Mouse (Mus musculus): ENCODE data around the gene S100pbp. TPM values are rescaled to one million over a fixed set of nuclear protein-coding genes. Genes with fewer than 3 reads are reported as not detected.
A peak's percentile ranks its signal among the peaks of the same experiment; 100 is the strongest.

Gene S100pbp
- polyA plus RNA-seq, 1 experiment from 2014 or later = 20.7 TPM

DNA sequence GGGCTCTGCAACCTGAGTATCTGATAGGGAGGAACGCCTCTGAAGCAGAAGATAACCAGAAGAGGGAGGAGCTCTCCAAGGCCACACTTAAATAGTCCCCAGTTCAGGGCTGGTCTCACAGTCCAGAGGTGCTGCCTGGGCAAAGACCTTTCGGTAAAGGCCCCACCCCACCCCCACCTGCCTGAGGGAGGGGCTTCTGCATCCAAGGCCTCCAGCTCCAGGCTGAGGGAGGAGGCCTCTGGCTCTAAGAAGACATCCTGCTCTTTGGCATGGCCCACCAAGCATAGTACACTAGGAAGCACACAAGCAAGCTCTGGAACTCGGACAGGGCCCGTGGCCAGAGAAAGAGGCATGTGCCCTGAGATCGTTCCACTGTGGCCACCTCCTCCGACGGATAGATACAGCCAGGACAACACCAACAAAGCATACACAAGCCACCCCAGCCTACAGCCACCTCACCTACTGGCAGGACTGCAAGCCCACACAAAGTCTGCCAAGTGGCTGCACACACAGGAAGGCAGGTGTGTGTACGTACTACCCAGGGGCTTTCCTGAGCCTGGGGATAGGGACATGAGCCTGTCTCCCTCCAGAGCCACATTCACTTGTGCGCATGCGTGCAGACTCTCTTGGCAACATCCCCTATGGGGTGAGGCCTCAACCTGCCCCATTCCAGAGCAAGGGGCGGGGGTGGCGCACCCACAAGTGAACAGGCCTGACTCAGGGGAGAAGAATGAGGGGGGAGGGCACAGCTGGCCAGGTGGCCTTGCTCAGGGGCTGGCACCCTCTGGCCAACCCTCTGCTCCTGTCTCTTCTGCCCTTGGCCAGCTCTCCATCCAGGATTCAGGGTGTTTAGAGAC lies 42.3 kb upstream of the S100pbp start:
- Histone ChIP-seq H3K27me3 (ENCODE audit: control insufficient read depth, insufficient read depth, low read length) (peaks cover 2% of the 10 kb centered on the region; the same call in 1 of the 2 replicates), H3K36me3 (ENCODE audit: control insufficient read depth, insufficient read depth, low read length) (no peaks in the 10 kb centered on the region), H3K9ac (ENCODE audit: low read depth, low read length) (no peak overlapping the region), H3K27ac (ENCODE audit: low read depth, low read length) (no peak overlapping the region), H3K4me3 (ENCODE audit: low read depth, low read length) (no peak overlapping the region), H3K4me1 (replicated peaks; ENCODE audit: control insufficient read depth, insufficient read depth, low read length) (peaks cover 11% of the 10 kb centered on the region), H3K4me2 (replicated peaks; ENCODE audit: low read depth, low read length) (no peak overlapping the region), H3K9me3 (ENCODE audit: control insufficient read depth, low read length) (no peaks in the 10 kb centered on the region)
- 66% methylated on average over 12 of the region's 12 CpGs for WGBS
- ATAC-seq (ENCODE audit: low FRiP score) = no peak
- DNase-seq (ENCODE audit: low spot score) = no peak

DNA sequence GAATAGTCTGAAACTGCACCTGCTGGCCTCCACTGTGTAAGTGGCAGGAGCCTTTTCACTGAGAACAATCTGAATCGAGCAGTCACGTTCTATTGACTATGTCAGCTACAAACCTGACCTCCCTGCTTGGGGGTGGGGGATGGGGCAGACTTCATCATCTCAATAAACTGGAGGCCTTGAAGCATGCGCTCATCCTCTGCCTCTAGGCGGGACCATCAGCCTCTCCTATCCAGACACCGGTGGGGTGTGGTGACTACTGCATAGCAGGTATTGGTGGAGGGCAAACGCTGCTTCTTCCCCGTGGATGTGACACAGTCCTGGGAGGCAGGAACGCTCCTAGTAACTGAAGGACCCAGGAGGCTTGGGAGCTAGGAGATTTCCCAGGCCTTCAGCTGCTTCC lies 41.4 kb upstream of the S100pbp start:
- ATAC-seq (ENCODE audit: low FRiP score) = no peak
- H3K4me1 ChIP-seq (replicated peaks; ENCODE audit: control insufficient read depth, insufficient read depth, low read length) = peaks cover 19% of the 10 kb centered on the region
- H3K9ac ChIP-seq (ENCODE audit: low read depth, low read length) = no peak overlapping the region

DNA sequence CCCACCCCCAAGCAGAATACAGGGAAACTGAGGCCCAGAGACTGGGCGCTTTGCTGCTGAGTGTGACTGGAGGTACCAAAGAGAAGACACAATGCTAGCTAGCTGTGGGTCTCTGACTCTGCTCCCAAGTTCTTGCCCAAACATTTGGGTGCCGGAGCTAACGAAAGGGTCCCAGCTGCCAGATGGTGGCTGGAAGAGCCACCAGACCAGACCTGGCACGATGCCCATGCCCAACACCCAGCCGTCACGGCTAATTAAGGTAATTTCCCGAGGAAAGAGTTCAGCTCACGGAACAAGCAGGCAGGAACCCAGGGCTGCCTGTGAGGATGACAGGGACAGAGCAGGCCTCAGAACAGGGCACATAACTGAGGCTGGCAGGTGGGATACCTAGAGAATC lies 38.5 kb upstream of the S100pbp start:
- Histone ChIP-seq H3K27ac (ENCODE audit: low read depth, low read length) (no peak overlapping the region), H3K4me1 (replicated peaks; ENCODE audit: control insufficient read depth, insufficient read depth, low read length) (peaks cover 27% of the 10 kb centered on the region), H3K4me3 (ENCODE audit: low read depth, low read length) (peak overlapping the region; percentile 35), H3K9me3 (ENCODE audit: control insufficient read depth, low read length) (no peaks in the 10 kb centered on the region), H3K27me3 (ENCODE audit: control insufficient read depth, insufficient read depth, low read length) (peaks cover 4% of the 10 kb centered on the region; the same call in 1 of the 2 replicates), H3K4me2 (replicated peaks; ENCODE audit: low read depth, low read length) (peak overlapping the region; percentile 40; the same call in 1 of the 2 replicates), H3K36me3 (ENCODE audit: control insufficient read depth, insufficient read depth, low read length) (no peaks in the 10 kb centered on the region), H3K9ac (ENCODE audit: low read depth, low read length) (peak overlapping the region; percentile 70)
- WGBS = 34% methylated on average over 8 of the region's 8 CpGs
- no peak for ATAC-seq (ENCODE audit: low FRiP score)
- DNase-seq (ENCODE audit: low spot score) = no peak

More for the DNA sequence above, 41.4 kb upstream of the S100pbp start:
- DNase-seq (ENCODE audit: low spot score) = no peak
- Histone ChIP-seq H3K27ac (ENCODE audit: low read depth, low read length) (no peak overlapping the region), H3K4me2 (replicated peaks; ENCODE audit: low read depth, low read length) (no peak overlapping the region), H3K36me3 (ENCODE audit: control insufficient read depth, insufficient read depth, low read length) (no peaks in the 10 kb centered on the region), H3K27me3 (ENCODE audit: control insufficient read depth, insufficient read depth, low read length) (peaks cover 2% of the 10 kb centered on the region; the same call in 1 of the 2 replicates), H3K9me3 (ENCODE audit: control insufficient read depth, low read length) (no peaks in the 10 kb centered on the region), H3K4me3 (ENCODE audit: low read depth, low read length) (no peak overlapping the region)
- WGBS = 61% methylated on average over 8 of the region's 8 CpGs

DNA sequence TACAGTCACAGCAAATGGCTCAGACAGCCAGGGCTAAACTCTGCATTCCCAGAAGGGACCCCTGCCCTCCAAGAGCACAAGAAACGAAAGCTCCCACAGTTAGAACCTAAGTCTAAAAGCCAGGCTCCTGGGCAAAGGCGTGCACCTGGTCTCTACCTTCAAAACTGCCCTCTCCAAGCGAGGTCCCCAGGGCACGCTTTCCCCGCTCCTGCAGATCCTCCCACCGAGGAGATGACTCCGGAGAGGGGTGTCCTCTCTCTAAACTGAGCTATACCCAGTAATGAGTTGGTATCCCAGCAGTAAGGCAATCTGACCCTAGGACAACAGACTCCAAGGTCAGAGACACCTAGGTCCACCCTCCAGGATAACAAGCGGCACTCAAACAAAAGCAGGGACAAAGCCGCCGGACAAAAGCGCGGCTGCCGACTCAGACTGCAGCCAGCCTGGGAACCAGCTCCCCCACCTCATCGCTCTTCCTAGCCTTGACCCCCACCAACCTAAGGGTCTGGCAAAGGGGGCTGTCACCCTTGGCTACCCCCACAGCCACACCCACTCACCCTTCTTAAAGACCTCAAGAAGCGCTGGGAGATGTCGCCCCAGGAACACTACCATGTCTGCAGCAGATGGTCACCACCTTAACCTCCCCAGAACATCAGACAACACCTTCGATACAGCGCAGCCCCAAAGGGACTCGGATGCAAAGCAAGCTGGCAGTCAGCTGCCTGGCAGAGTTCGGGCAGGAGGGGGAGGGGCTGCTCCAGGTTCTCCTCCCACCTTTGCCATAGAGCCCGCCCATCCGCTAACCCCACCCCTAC lies 37.9 kb upstream of the S100pbp start:
- no peaks in the 10 kb centered on the region for H3K9me3 ChIP-seq (ENCODE audit: control insufficient read depth, low read length)
- peak overlapping the region; percentile 70 for H3K9ac ChIP-seq (ENCODE audit: low read depth, low read length)
- peak overlapping the region; percentile 35 for H3K4me3 ChIP-seq (ENCODE audit: low read depth, low read length)
- no peak for DNase-seq (ENCODE audit: low spot score)
- H3K36me3 ChIP-seq (ENCODE audit: control insufficient read depth, insufficient read depth, low read length) = no peaks in the 10 kb centered on the region
- peaks cover 29% of the 10 kb centered on the region for H3K4me1 ChIP-seq (replicated peaks; ENCODE audit: control insufficient read depth, insufficient read depth, low read length)
- peak overlapping the region; percentile 52 for H3K27ac ChIP-seq (ENCODE audit: low read depth, low read length)
- peaks cover 4% of the 10 kb centered on the region; the same call in 1 of the 2 replicates for H3K27me3 ChIP-seq (ENCODE audit: control insufficient read depth, insufficient read depth, low read length)
- H3K4me2 ChIP-seq (replicated peaks; ENCODE audit: low read depth, low read length) = peak overlapping the region; percentile 40
- WGBS = 10% methylated on average over 22 of the region's 22 CpGs
- no peak for ATAC-seq (ENCODE audit: low FRiP score)

DNA sequence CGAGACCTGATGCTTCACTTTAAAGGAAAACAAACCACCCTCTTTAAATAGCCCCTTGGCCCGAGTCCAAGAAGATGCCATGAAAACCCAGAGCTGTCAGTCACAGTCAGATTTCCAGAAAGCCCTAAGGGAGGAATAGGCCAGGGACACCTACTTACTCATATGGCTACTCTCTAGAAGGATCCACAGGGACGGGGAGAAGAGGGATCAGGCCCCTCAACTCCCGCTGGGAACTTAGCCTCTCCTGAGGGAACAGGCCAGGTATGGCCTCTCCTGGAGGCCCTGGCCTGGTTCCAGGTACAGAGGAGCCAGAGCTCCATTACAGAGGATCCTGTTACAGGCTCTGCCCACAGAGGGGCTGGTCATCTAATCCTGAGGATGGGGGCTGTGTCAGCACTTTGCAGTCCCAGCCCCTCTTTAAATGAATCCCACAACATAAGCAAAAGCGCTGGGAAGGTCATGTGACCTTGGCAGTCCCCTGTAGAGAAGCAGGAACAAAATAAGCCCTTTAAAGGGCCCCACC lies 37.0 kb upstream of the S100pbp start:
- ATAC-seq (ENCODE audit: low FRiP score) (no peak), DNase-seq (ENCODE audit: low spot score) (peak; percentile 22)
- H3K27ac ChIP-seq (ENCODE audit: low read depth, low read length) = no peak overlapping the region
- H3K4me2 ChIP-seq (replicated peaks; ENCODE audit: low read depth, low read length) = peak overlapping the region; percentile 40
- H3K9ac ChIP-seq (ENCODE audit: low read depth, low read length) = peak overlapping the region; percentile 70; the same call in 1 of the 2 replicates
- WGBS = 38% methylated on average over 5 of the region's 5 CpGs
- H3K4me3 ChIP-seq (ENCODE audit: low read depth, low read length) = peak overlapping the region; percentile 35; the same call in 1 of the 2 replicates
- peaks cover 4% of the 10 kb centered on the region; the same call in 1 of the 2 replicates for H3K27me3 ChIP-seq (ENCODE audit: control insufficient read depth, insufficient read depth, low read length)
- H3K36me3 ChIP-seq (ENCODE audit: control insufficient read depth, insufficient read depth, low read length) = no peaks in the 10 kb centered on the region
- H3K4me1 ChIP-seq (replicated peaks; ENCODE audit: control insufficient read depth, insufficient read depth, low read length) = peaks cover 29% of the 10 kb centered on the region
- H3K9me3 ChIP-seq (ENCODE audit: control insufficient read depth, low read length) = no peaks in the 10 kb centered on the region

DNA sequence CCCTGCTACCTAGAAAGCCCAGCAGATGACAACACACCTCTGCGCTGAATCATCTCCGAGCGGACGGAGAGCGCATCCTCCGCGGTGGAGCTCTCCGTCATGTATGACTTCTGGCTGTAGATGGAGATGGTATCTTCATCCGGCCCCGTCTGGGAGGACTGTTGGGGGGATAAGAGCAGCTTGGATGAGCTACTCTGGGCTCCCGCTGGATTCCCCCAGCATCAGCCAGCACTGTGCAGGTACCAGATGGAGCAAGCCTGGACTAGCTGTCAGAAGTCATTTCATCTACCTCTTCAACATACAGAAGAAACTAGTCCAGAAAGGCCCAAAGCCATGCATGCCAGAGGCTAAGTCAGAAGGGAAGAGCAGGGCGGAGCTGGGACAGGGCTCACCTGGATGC lies 35.8 kb upstream of the S100pbp start:
- 96% methylated on average over 12 of the region's 12 CpGs for WGBS
- Histone ChIP-seq H3K36me3 (ENCODE audit: control insufficient read depth, insufficient read depth, low read length) (no peaks in the 10 kb centered on the region), H3K27ac (ENCODE audit: low read depth, low read length) (no peak overlapping the region), H3K9ac (ENCODE audit: low read depth, low read length) (no peak overlapping the region), H3K4me1 (replicated peaks; ENCODE audit: control insufficient read depth, insufficient read depth, low read length) (peaks cover 29% of the 10 kb centered on the region), H3K4me3 (ENCODE audit: low read depth, low read length) (no peak overlapping the region), H3K27me3 (ENCODE audit: control insufficient read depth, insufficient read depth, low read length) (peaks cover 4% of the 10 kb centered on the region; the same call in 1 of the 2 replicates), H3K9me3 (ENCODE audit: control insufficient read depth, low read length) (no peaks in the 10 kb centered on the region), H3K4me2 (replicated peaks; ENCODE audit: low read depth, low read length) (no peak overlapping the region)
- ATAC-seq (ENCODE audit: low FRiP score) = no peak
- DNase-seq (ENCODE audit: low spot score) = no peak

DNA sequence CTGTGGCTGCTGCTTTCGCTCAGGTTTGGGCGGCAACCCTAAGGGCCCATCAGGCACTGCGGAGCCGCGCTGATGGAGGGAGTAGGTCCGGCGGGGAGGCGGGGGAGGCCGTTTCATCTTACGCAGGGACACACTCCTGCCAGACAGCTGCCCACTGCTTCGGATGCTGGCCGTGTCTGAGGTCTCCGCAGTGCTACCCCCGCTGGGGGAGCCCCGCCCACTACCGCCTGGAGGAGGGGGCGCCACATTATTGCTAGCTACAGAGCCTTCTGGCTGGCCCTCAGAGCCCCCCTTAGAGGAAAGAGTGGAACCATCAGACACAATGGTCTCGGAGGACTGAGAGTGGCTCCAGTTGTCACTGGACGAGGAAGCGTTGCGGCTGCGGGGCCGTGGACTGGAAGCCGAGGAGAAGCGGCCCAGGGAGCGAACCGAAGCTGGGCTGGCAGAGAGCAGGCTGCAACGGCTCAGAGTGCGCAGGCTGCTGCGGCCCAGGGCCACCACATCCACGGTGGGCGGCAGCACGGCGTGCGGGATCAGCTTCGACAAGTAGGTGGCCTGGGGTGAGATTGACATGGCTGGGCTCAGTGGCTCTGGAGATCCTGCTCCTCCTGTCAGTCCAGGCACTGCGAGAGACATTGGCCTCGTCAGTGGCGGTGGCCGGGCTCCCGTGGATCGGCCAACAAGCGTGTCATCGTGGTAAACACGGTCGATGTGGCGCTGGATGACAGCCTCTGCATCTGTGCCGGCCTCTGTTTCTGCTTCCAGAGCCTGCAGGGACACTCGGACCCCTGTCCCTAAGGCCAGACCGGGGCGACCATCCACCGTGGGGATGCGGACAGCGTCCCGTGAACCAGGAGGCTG lies 34.1 kb upstream of the S100pbp start:
- Histone ChIP-seq H3K9me3 (ENCODE audit: control insufficient read depth, low read length) (no peaks in the 10 kb centered on the region), H3K4me2 (replicated peaks; ENCODE audit: low read depth, low read length) (peak overlapping the region; percentile 63), H3K4me3 (ENCODE audit: low read depth, low read length) (peak overlapping the region; percentile 22), H3K9ac (ENCODE audit: low read depth, low read length) (peak overlapping the region; percentile 52), H3K4me1 (replicated peaks; ENCODE audit: control insufficient read depth, insufficient read depth, low read length) (peaks cover 29% of the 10 kb centered on the region), H3K36me3 (ENCODE audit: control insufficient read depth, insufficient read depth, low read length) (peaks cover 6% of the 10 kb centered on the region; the same call in 1 of the 2 replicates), H3K27me3 (ENCODE audit: control insufficient read depth, insufficient read depth, low read length) (peaks cover 4% of the 10 kb centered on the region; the same call in 1 of the 2 replicates), H3K27ac (ENCODE audit: low read depth, low read length) (peak overlapping the region; percentile 51)
- DNase-seq (ENCODE audit: low spot score) (peak; percentile 63), ATAC-seq (ENCODE audit: low FRiP score) (peak; percentile 73)
- WGBS = 22% methylated on average over 54 of the region's 55 CpGs

Measured in hindbrain, embryonic 11.5 days (tissue).